Mouse (Mus musculus) kidney, postnatal 0 days (tissue): ENCODE data around the gene Draxin. TPM values are rescaled to one million over a fixed set of nuclear protein-coding genes. Genes with fewer than 3 reads are reported as not detected.

Experiments
- ATAC-seq: fragments of 200-750 bp; cut with Nextera tagmentation; replicated peaks from 2 replicates; pipeline ENCODE4 v1.8.0; 2017; ENCODE audit warnings: low read depth, moderate number of reproducible peaks, moderate TSS enrichment, moderate library complexity; ENCODE audit not compliant: low FRiP score
- DNase-seq: peaks from one replicate; pipeline ENCODE4 v3.0.0-alpha.2; 2016; ENCODE audit warnings: low spot score
- H3K27ac ChIP-seq: fragments of 300-500 bp; sonication (generic); 2 replicates; pipeline ENCODE4 v1.5.1; 2014; ENCODE audit warnings: mild to moderate bottlenecking
- H3K27me3 ChIP-seq: fragments of 300-500 bp; sonication (generic); 2 replicates; pipeline ENCODE4 v1.6.1; 2014; ENCODE audit warnings: low read length, mixed read lengths; ENCODE audit not compliant: insufficient read depth
- H3K36me3 ChIP-seq: fragments of 300-500 bp; sonication (generic); 2 replicates; pipeline ENCODE4 v1.6.1; 2014; ENCODE audit warnings: low read length, mixed read lengths; ENCODE audit not compliant: insufficient read depth
- H3K4me1 ChIP-seq: fragments of 300-500 bp; sonication (generic); replicated peaks from 2 replicates; pipeline ENCODE4 v1.6.1; 2014; ENCODE audit warnings: antibody characterized with exemption, low read length, mixed read lengths; ENCODE audit not compliant: insufficient read depth
- H3K4me2 ChIP-seq: fragments of 300-500 bp; sonication (generic); 2 replicates; pipeline ENCODE4 v1.6.1; 2014; ENCODE audit warnings: mild to moderate bottlenecking, low read length, moderate library complexity, mixed read lengths
- H3K4me3 ChIP-seq: fragments of 300-500 bp; sonication (generic); replicated peaks from 2 replicates; pipeline ENCODE4 v1.5.1; 2014; ENCODE audit warnings: low read depth, low read length
- H3K9ac ChIP-seq: fragments of 300-500 bp; sonication (generic); 2 replicates; pipeline ENCODE4 v1.6.1; 2014; ENCODE audit warnings: low read depth, low read length
- H3K9me3 ChIP-seq: fragments of 300-500 bp; sonication (generic); replicated peaks from 2 replicates; pipeline ENCODE4 v1.6.1; 2016; ENCODE audit warnings: low read length, inconsistent platforms, mixed read lengths
- CTCF ChIP-seq: IDR thresholded peaks from 2 replicates; pipeline ENCODE4 v1.5.1; 2016; ENCODE audit warnings: antibody characterized with exemption, low read depth, mild to moderate bottlenecking, moderate library complexity
- WGBS: fragments of 180-500 bp; shearing (Covaris S2); extraction: QIAGEN DNeasy Blood & Tissue Kit; methylation state at CpG from one replicate; pipeline ENCODE4 v1.1.7; 2014; 5-methylcytosine and 5-hydroxymethylcytosine counted together
- polyA plus RNA-seq: library from polyadenylated mRNA; unstranded; fragments of >200 nt; fragmentation: Nextera tagmentation; extraction: Ambion mirVana; gene quantifications from 2 replicates; pipeline ENCODE4 v1.2.1, GENCODE M21; 2015

Gene Draxin
- polyA plus RNA-seq, 1 experiment from 2014 or later: 0.14 TPM

GRCm38 (mm10) chr4:148057661-148058209 is 72.8 kb downstream of the Draxin start:
- no peak for ATAC-seq
- H3K36me3 ChIP-seq: peaks cover 60% of the 10 kb centered on the region
- no peak overlapping the region for H3K9ac ChIP-seq
- no peak overlapping the region for H3K4me2 ChIP-seq
- H3K9me3 ChIP-seq: no peaks in the 10 kb centered on the region
- no peaks in the 10 kb centered on the region for H3K4me1 ChIP-seq
- H3K4me3 ChIP-seq: no peak overlapping the region
- no peak for DNase-seq
- peak; percentile 38; the same call in 1 of the 2 replicates for TF ChIP-seq CTCF
- H3K27me3 ChIP-seq: no peaks in the 10 kb centered on the region
- WGBS: 72% methylated on average over 5 of the region's 5 CpGs
- H3K27ac ChIP-seq: no peak overlapping the region

- H3K36me3 ChIP-seq: peaks cover 69% of the 10 kb centered on the region
- TF ChIP-seq CTCF: no peak
- 55% methylated on average over 4 of the region's 4 CpGs for WGBS
These were observed 73.7 kb downstream of the Draxin start for GRCm38 (mm10) chr4:148056801-148057200.

GRCm38 (mm10) chr4:148056246-148056645 is 74.3 kb downstream of the Draxin start:
- WGBS: 80% methylated on average over 7 of the region's 7 CpGs
- Histone ChIP-seq H3K4me3 (no peak overlapping the region), H3K4me2 (no peak overlapping the region), H3K27me3 (no peaks in the 10 kb centered on the region), H3K9ac (no peak overlapping the region), H3K9me3 (no peaks in the 10 kb centered on the region), H3K4me1 (no peaks in the 10 kb centered on the region), H3K36me3 (peaks cover 75% of the 10 kb centered on the region), H3K27ac (no peak overlapping the region)
- TF ChIP-seq CTCF: no peak
- DNase-seq (no peak), ATAC-seq (no peak)

More at GRCm38 (mm10) chr4:148056801-148057200, 73.7 kb downstream of the Draxin start:
- Histone ChIP-seq H3K4me3 (no peak overlapping the region), H3K9ac (no peak overlapping the region), H3K27me3 (no peaks in the 10 kb centered on the region), H3K4me2 (no peak overlapping the region), H3K27ac (no peak overlapping the region), H3K4me1 (no peaks in the 10 kb centered on the region), H3K9me3 (no peaks in the 10 kb centered on the region)
- DNase-seq (no peak), ATAC-seq (no peak)

GRCm38 (mm10) chr4:148054961-148055695 is 75.4 kb downstream of the Draxin start:
- Histone ChIP-seq H3K9me3 (no peaks in the 10 kb centered on the region), H3K27me3 (no peaks in the 10 kb centered on the region), H3K4me1 (no peaks in the 10 kb centered on the region), H3K36me3 (peaks cover 84% of the 10 kb centered on the region), H3K4me2 (no peak overlapping the region), H3K27ac (no peak overlapping the region), H3K9ac (no peak overlapping the region), H3K4me3 (no peak overlapping the region)
- 81% methylated on average over 21 of the region's 21 CpGs for WGBS
- ATAC-seq: no peak
- TF ChIP-seq CTCF: no peak
- no peak for DNase-seq

- no peaks in the 10 kb centered on the region for H3K9me3 ChIP-seq
- no peak for ATAC-seq
These were observed 77.0 kb downstream of the Draxin start for GRCm38 (mm10) chr4:148053417-148053920.

GRCm38 (mm10) chr4:148052976-148053375 is 77.5 kb downstream of the Draxin start:
- no peaks in the 10 kb centered on the region for H3K9me3 ChIP-seq
- no peak overlapping the region for H3K4me3 ChIP-seq
- no peak overlapping the region for H3K9ac ChIP-seq
- no peak overlapping the region for H3K27ac ChIP-seq
- H3K4me1 ChIP-seq: no peaks in the 10 kb centered on the region
- DNase-seq: no peak
- no peak overlapping the region for H3K4me2 ChIP-seq
- H3K36me3 ChIP-seq: peaks cover 88% of the 10 kb centered on the region
- 72% methylated on average over 2 of the region's 2 CpGs for WGBS
- no peak for ATAC-seq
- no peaks in the 10 kb centered on the region for H3K27me3 ChIP-seq
- TF ChIP-seq CTCF: no peak

More at GRCm38 (mm10) chr4:148053417-148053920, 77.0 kb downstream of the Draxin start:
- no peaks in the 10 kb centered on the region for H3K4me1 ChIP-seq
- no peak overlapping the region for H3K4me3 ChIP-seq
- TF ChIP-seq CTCF: no peak
- no peak for DNase-seq
- no peak overlapping the region for H3K4me2 ChIP-seq
- H3K36me3 ChIP-seq: peaks cover 89% of the 10 kb centered on the region
- H3K27ac ChIP-seq: no peak overlapping the region
- WGBS: 90% methylated on average over 12 of the region's 12 CpGs
- no peak overlapping the region for H3K9ac ChIP-seq
- no peaks in the 10 kb centered on the region for H3K27me3 ChIP-seq
